Comparison of ENCODE assay signal across 13 mouse cellular contexts in genomic region chr7:142025196-142025595, GRCm38 (mm10). TPM values are rescaled to one million over a fixed set of nuclear protein-coding genes. Genes with fewer than 3 reads are reported as not detected.
DNase-seq lines count a peak whose midpoint lies in the region; ATAC-seq and TF ChIP-seq lines count a peak whose summit lies in the region.
"Had no signal": no experiment of that assay in that cellular context is flagged by ENCODE, and none has a peak within 500 bp of the region (broad histone marks: within the 10 kb centered on the region; RNA-seq: fewer than 3 reads in every experiment).

No protein-coding gene starts in this region.

- H3K27ac ChIP-seq in heart, adult 2 months, result peak overlapping the region; percentile 36
- H3K27ac ChIP-seq in kidney, postnatal 0 days, result no peak overlapping the region; the same call in 1 of the 2 replicates
- H3K27ac ChIP-seq in limb, embryonic 15.5 days, result peak overlapping the region; percentile 77
- H3K27ac ChIP-seq in forebrain, embryonic 15.5 days (replicated peaks), result no peak overlapping the region
- H3K27ac ChIP-seq: forebrain, embryonic 13.5 days; limb, embryonic 12.5 days had no signal

- no peak for DNase-seq in heart, adult 2 months
- DNase-seq in heart, adult 8-10 months (ENCODE audit: low spot score), result no peak
- DNase-seq in kidney, postnatal 0 days (ENCODE audit: low spot score), result peak; percentile 14
- no peak for DNase-seq in kidney, adult 11 months
- DNase-seq in MN1 (ENCODE audit: low spot score), result peak; percentile 54
- no peak for DNase-seq in layer of hippocampus, adult 9-11 months
- DNase-seq: adrenal gland, postnatal 14 days; cerebellum, adult 11-12 months; kidney, adult 8-10 months had no signal

- no peak for TF ChIP-seq EP300 in heart, adult 2 months (IDR thresholded peaks at IDR 0.05; ENCODE audit: insufficient read depth, low read depth, low read length)

- no peak for TF ChIP-seq POLR2A in heart, adult 2 months (IDR thresholded peaks at IDR 0.05; ENCODE audit: insufficient read depth, low read depth, low read length)

- no peaks in the 10 kb centered on the region for H3K27me3 ChIP-seq in heart, adult 2 months (ENCODE audit: control insufficient read depth, insufficient read depth, low read length)
- no peaks in the 10 kb centered on the region for H3K27me3 ChIP-seq in kidney, postnatal 0 days (ENCODE audit: insufficient read depth, low read length)
- H3K27me3 ChIP-seq in limb, embryonic 15.5 days, result no peaks in the 10 kb centered on the region
- H3K27me3 ChIP-seq in forebrain, embryonic 15.5 days, result no peaks in the 10 kb centered on the region
- H3K27me3 ChIP-seq: forebrain, embryonic 13.5 days; limb, embryonic 12.5 days had no signal

- no peak for ATAC-seq in kidney, postnatal 0 days (replicated peaks; ENCODE audit: low FRiP score, low read depth)
- ATAC-seq in limb, embryonic 15.5 days (ENCODE audit: insufficient number of reproducible peaks, low FRiP score, low TSS enrichment, low read depth), result no peak
- ATAC-seq in forebrain, embryonic 15.5 days (replicated peaks), result no peak
- ATAC-seq: forebrain, embryonic 13.5 days had no signal

- H3K79me2 ChIP-seq in heart, adult 2 months (replicated peaks; ENCODE audit: control insufficient read depth, insufficient read depth, low read length), result peaks cover 4% of the 10 kb centered on the region; the same call in 1 of the 2 replicates

- no peak for TF ChIP-seq CTCF in heart, adult 2 months (IDR thresholded peaks at IDR 0.05)
- no peak for TF ChIP-seq CTCF in kidney, postnatal 0 days (IDR thresholded peaks at IDR 0.05; ENCODE audit: low read depth)

- peaks cover 25% of the 10 kb centered on the region for H3K4me1 ChIP-seq in heart, adult 2 months (ENCODE audit: control insufficient read depth, insufficient read depth, low read length)
- H3K4me1 ChIP-seq in kidney, postnatal 0 days (replicated peaks; ENCODE audit: insufficient read depth, low read length), result peaks cover 9% of the 10 kb centered on the region; the same call in 1 of the 2 replicates
- peaks cover 29% of the 10 kb centered on the region for H3K4me1 ChIP-seq in limb, embryonic 15.5 days
- no peaks in the 10 kb centered on the region for H3K4me1 ChIP-seq in forebrain, embryonic 15.5 days

- H3K9ac ChIP-seq in heart, adult 2 months (ENCODE audit: low read depth, low read length), result no peak overlapping the region
- no peak overlapping the region for H3K9ac ChIP-seq in kidney, postnatal 0 days (ENCODE audit: low read depth, low read length)
- no peak overlapping the region for H3K9ac ChIP-seq in limb, embryonic 15.5 days
- H3K9ac ChIP-seq in forebrain, embryonic 15.5 days (replicated peaks), result no peak overlapping the region
- H3K9ac ChIP-seq: forebrain, embryonic 13.5 days; limb, embryonic 12.5 days had no signal

- intact Hi-C loops in heart, adult 2 months (cut with DNase I), result no loop called here

- no peaks in the 10 kb centered on the region for H3K9me3 ChIP-seq in kidney, postnatal 0 days (replicated peaks; ENCODE audit: low read length)
- no peaks in the 10 kb centered on the region for H3K9me3 ChIP-seq in limb, embryonic 15.5 days
- no peaks in the 10 kb centered on the region for H3K9me3 ChIP-seq in forebrain, embryonic 15.5 days
- H3K9me3 ChIP-seq: forebrain, embryonic 13.5 days; limb, embryonic 12.5 days had no signal

- H3K4me2 ChIP-seq in kidney, postnatal 0 days (ENCODE audit: low read length), result 0 out of 2 replicates have a peak overlapping the region, but pooled peaks have one; percentile 15
- no peak overlapping the region for H3K4me2 ChIP-seq in limb, embryonic 15.5 days
- H3K4me2 ChIP-seq in forebrain, embryonic 15.5 days (replicated peaks), result no peak overlapping the region
- H3K4me2 ChIP-seq: forebrain, embryonic 13.5 days; limb, embryonic 12.5 days had no signal

- H3K4me3 ChIP-seq in heart, adult 2 months, result no peak overlapping the region; the same call in 1 of the 2 replicates
- H3K4me3 ChIP-seq in kidney, postnatal 0 days (replicated peaks; ENCODE audit: low read depth, low read length), result no peak overlapping the region
- H3K4me3 ChIP-seq in limb, embryonic 15.5 days, result no peak overlapping the region
- H3K4me3 ChIP-seq in forebrain, embryonic 15.5 days, result no peak overlapping the region
- H3K4me3 ChIP-seq: forebrain, embryonic 13.5 days; limb, embryonic 12.5 days had no signal

- WGBS in heart, adult 2 months, result 60% methylated on average over 2 of the region's 2 CpGs
- WGBS in kidney, postnatal 0 days, result 62% methylated on average over 2 of the region's 2 CpGs
- WGBS in limb, embryonic 15.5 days, result 59% methylated on average over 2 of the region's 2 CpGs
- 68% methylated on average over 2 of the region's 2 CpGs for WGBS in forebrain, embryonic 15.5 days

- peaks cover 2% of the 10 kb centered on the region for H3K36me3 ChIP-seq in heart, adult 2 months (ENCODE audit: control insufficient read depth, insufficient read depth, low read length)
- H3K36me3 ChIP-seq in kidney, postnatal 0 days (ENCODE audit: insufficient read depth, low read length), result no peaks in the 10 kb centered on the region
- H3K36me3 ChIP-seq in limb, embryonic 15.5 days, result no peaks in the 10 kb centered on the region
- no peaks in the 10 kb centered on the region for H3K36me3 ChIP-seq in forebrain, embryonic 15.5 days
- H3K36me3 ChIP-seq: limb, embryonic 12.5 days had no signal

RNA-seq across cellular contexts. Expression of gene Mob2, which starts 35.7 kb away (rescaled TPM):
- 10 to 100 TPM; 41.9 to 44.5 TPM for total RNA-seq in heart, adult 2 months (2021)
- polyA plus RNA-seq in heart, adult 2 months (2012; rRNA removed), result 44.8 and 58.9 TPM in 2 replicates
- 10 to 100 TPM; 45.2 to 53.5 (median 46.9) TPM for total RNA-seq in heart, adult 8-10 months (2022)
- 62.8 and 64.3 TPM in 2 replicates for polyA plus RNA-seq in kidney, postnatal 0 days (2015; fragmentation: Nextera tagmentation; extraction: Ambion mirVana)
- polyA plus RNA-seq in limb, embryonic 15.5 days (2015; fragmentation: Nextera tagmentation; extraction: Ambion mirVana), result 78.2 and 82.2 TPM in 2 replicates
- 52.5 and 54.3 TPM in 2 replicates for polyA plus RNA-seq in forebrain, embryonic 15.5 days (2015; fragmentation: Nextera tagmentation; extraction: Ambion mirVana)

Comparison
In these comparisons a context has a peak if more than half of its experiments do, and no peak if none do; other contexts are left out.
1. DNase-seq: peak in kidney, postnatal 0 days (single experiment) and MN1 (single experiment); none in heart, adult 2 months (0 of 2), heart, adult 8-10 months (single experiment), kidney, adult 11 months (single experiment) and layer of hippocampus, adult 9-11 months (single experiment).
2. H3K27ac ChIP-seq: peak in heart, adult 2 months (single experiment) and limb, embryonic 15.5 days (single experiment); none in kidney, postnatal 0 days (single experiment) and forebrain, embryonic 15.5 days (single experiment).